Mouse (Mus musculus) erythroblast, embryonic 14.5 days (primary cell): ENCODE measurements around the gene Rrad. TPM values are rescaled to one million over a fixed set of nuclear protein-coding genes. Genes with fewer than 3 reads are reported as not detected.
A peak's percentile ranks its signal among the peaks of the same experiment; 100 is the strongest.
"Not testable (repeated sequence)": the region's sequence is repeated elsewhere in the genome, so short reads cannot be mapped to it uniquely, and the experiment has no call there.

Experiments used
- H3K27me3 ChIP-seq: 2 replicates; pipeline ENCODE4 v1.6.1; 2012; ENCODE audit warnings: inconsistent platforms; ENCODE audit not compliant: control insufficient read depth
- H3K36me3 ChIP-seq: 2 replicates; pipeline ENCODE4 v1.6.1; 2012; ENCODE audit warnings: mild to moderate bottlenecking, inconsistent platforms; ENCODE audit not compliant: control insufficient read depth
- H3K4me1 ChIP-seq: 2 replicates; pipeline ENCODE4 v1.6.1; 2012; ENCODE audit warnings: inconsistent platforms; ENCODE audit not compliant: control insufficient read depth
- H3K4me3 ChIP-seq: replicated peaks from 2 replicates; pipeline ENCODE3; 2012; ENCODE audit warnings: moderate library complexity, mild to moderate bottlenecking, inconsistent platforms
- H3K9me3 ChIP-seq: 2 replicates; pipeline ENCODE4 v1.6.1; 2012; ENCODE audit warnings: low read length, inconsistent platforms, mixed read lengths; ENCODE audit not compliant: control insufficient read depth
- GATA1 ChIP-seq: IDR thresholded peaks from 2 replicates; pipeline ENCODE4 v1.6.1; 2012; ENCODE audit warnings: low read length, inconsistent platforms, mixed read lengths
- TAL1 ChIP-seq: IDR thresholded peaks from 3 replicates; pipeline ENCODE4 v1.6.1; 2012; ENCODE audit warnings: low read length, inconsistent platforms, mixed read lengths
- polyA plus RNA-seq: library from polyadenylated mRNA; stranded (reverse); fragments of >175 nt; gene quantifications from 2 replicates; pipeline ENCODE4 v1.2.3, GENCODE M21; 2012

The Rrad gene
- polyA plus RNA-seq = 0.05 and 0.12 TPM in 2 replicates

DNA sequence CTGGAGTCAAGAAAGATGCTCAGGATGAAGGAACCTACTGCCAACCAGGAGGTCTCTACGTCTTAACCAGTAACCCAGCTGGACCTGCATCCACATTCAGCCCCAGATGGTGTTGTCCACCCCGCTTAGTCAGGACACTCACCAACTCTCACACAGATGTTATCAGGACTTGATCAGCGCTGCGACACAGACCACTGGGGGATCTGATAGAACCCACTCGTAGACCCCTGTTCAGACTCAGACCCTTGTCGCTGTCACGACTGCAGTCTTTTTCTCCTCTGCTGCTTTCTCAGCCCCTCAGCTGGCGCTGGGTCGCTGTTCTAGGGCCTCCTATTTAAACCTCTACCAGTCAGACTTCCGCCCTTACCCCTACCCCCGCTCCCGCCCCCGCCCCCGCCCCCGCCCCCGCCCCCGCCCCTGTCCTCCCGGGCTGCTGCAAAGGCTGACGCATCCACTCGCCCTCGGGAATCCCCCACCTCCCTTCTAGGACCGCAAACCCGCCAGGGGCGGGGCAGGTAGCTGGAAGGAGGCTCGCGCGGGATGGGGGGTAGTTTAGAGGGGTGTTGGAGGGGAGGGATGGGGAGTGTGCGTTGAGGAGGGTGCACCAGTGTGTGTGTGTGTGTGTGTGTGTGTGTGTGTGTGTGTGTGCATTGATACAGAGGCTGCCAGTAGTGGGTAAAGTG lies at the start of gene Rrad:
Rrad (minus strand) TSS at position 347 of the 683 bp plus-strand sequence.
- no peaks in the 10 kb centered on the region for H3K9me3 ChIP-seq
- no peak within 1 kb of the TSS for H3K4me3 ChIP-seq
- peaks cover 34% of the 10 kb centered on the region for H3K27me3 ChIP-seq
- H3K4me1 ChIP-seq = peaks cover 14% of the 10 kb centered on the region
- peaks cover 3% of the 10 kb centered on the region; the same call in 1 of the 2 replicates for H3K36me3 ChIP-seq
- TF ChIP-seq GATA1 = no peak

DNA sequence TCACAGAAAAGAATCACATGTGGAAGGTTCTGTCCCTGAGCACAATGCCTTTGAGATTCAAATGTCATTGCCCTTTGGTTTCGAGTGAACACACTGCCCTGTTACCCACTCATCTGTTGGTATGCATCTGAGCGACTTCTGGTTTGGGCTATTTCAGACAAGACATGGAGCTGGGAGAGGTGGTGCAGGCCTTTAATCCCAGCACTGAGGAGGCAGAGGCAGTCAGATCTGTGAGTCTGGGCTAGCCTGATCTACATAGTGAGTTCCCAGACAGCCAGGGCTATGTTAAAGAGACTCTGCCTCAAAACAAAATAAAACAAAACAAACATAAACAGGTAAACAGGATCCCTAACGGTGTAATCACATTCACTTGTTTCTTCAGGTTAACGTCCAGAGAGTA lies 24.5 kb upstream of the Rrad start:
- H3K4me1 ChIP-seq = no peaks in the 10 kb centered on the region
- no peaks in the 10 kb centered on the region for H3K36me3 ChIP-seq
- TF ChIP-seq TAL1 (no peak), GATA1 (no peak)
- H3K9me3 ChIP-seq = no peaks in the 10 kb centered on the region
- no peaks in the 10 kb centered on the region; the same call in 1 of the 2 replicates for H3K27me3 ChIP-seq
- no peak overlapping the region for H3K4me3 ChIP-seq

DNA sequence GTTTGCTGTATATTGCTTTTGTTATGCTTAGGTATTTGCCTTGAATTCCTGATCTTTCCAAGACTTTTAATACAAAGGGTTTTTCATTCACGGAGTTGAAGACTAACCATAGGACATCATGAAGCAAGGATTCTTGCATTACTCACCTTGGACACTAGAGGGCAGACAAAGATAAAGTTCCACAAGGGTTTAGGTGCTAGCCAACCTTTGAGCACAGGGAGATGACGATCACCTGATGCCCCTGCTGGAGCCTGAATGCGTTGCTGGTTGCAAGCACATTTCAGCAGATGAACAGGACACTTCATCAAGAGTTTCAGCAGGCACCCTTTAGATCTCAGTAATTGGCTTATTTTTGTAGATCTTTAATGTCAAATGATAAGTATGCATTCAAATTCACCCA lies 23.9 kb upstream of the Rrad start:
- H3K4me3 ChIP-seq = no peak overlapping the region
- TF ChIP-seq TAL1 = no peak
- TF ChIP-seq GATA1 = no peak
- H3K36me3 ChIP-seq = no peaks in the 10 kb centered on the region
- H3K27me3 ChIP-seq = no peaks in the 10 kb centered on the region; the same call in 1 of the 2 replicates
- H3K9me3 ChIP-seq = no peaks in the 10 kb centered on the region
- no peaks in the 10 kb centered on the region for H3K4me1 ChIP-seq

DNA sequence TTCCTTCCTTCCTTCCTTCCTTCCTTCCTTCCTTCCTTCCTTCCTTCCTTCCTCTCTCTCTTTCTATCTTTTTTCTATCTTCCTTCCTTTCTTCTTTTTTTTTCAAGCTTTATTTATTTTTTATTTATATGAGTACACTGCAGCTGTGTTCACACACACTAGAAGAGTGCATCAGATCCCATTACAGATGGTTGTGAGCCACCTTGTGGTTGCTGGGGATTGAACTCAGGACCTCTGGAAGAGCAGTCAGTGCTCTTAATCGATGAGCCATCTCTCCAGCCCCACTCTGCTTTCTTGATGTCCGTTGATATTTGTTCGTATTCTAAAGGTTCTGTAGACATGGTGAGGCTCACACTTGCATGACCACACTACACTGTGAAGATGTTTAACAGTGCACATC lies 13.1 kb upstream of the Rrad start:
- peaks cover 12% of the 10 kb centered on the region for H3K36me3 ChIP-seq
- H3K4me3 ChIP-seq = not testable (repeated sequence)
- H3K4me1 ChIP-seq = peaks cover 29% of the 10 kb centered on the region

DNA sequence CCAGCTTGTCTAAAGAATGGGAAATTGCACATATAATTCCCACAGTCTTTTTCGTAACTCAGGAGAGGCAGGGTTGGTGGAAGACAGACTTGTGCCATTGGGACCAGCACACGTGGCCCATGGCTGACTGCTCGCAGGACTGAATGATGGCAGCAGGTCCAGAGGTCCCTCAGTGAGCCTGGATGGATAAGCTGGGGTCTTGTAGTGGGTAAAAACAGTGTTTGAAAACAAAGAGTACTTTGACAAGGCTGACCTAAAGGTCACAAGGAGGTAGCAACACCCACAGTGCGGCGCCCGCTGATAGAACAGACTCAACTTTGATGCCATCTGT lies 11.2 kb upstream of the Rrad start:
- TF ChIP-seq TAL1 (no peak), GATA1 (no peak)

More for the DNA sequence above, 13.1 kb upstream of the Rrad start:
- not testable (repeated sequence) for H3K9me3 ChIP-seq, H3K27me3 ChIP-seq

DNA sequence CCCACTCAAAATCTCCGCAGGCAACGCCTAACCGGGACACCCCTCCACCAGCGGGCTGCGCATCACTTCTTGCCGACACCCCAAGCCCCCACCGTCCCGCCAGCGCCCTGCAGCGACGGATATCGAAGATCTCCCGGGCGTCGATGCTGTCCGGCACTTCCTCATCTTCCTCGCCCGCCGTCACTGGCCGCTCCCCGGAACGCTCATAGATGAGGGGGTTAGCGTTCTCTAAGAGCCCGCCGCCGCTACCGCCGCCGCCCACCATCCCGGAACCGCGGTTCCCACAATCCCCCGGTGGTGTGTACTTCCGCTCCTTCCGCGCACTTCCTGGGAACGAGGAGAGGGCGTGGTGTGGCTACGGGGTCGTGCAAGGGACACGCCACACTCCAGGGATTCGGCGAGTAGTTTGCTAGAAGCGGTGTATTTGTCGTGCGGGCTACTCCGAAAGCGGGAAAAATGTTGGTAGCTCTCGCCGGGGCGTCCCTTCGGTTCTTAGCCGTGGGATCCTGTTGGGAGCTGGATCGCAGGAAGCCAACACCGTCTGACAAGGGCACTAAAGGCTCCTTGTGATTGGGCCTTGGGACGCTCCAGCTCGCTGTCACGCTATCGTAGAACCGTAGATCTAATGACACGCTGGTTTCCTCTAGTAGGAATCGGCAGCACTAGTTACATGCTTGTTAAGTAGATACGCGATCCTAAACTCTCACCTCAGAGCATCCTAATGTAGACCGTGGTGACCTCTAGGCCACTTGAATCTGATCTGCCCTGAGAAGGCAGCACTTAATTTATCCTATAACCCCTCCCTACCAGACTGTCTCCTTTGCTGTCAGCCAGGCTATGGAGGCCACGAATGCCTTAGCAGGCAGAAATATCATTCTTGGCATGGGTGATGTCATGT lies 10.5 kb upstream of the Rrad start, which contains the start of gene Ciao2b:
Ciao2b (minus strand) TSS at position 540 of the 898 bp plus-strand sequence.
- peaks cover 28% of the 10 kb centered on the region for H3K36me3 ChIP-seq
- peak within 1 kb of the TSS; percentile 88 for H3K4me3 ChIP-seq
- TF ChIP-seq GATA1 = no peak
- no peak for TF ChIP-seq TAL1
- H3K4me1 ChIP-seq = peaks cover 34% of the 10 kb centered on the region
- H3K9me3 ChIP-seq = no peaks in the 10 kb centered on the region
- no peaks in the 10 kb centered on the region for H3K27me3 ChIP-seq

More for the DNA sequence above, 11.2 kb upstream of the Rrad start:
- Histone ChIP-seq H3K4me1 (peaks cover 34% of the 10 kb centered on the region), H3K9me3 (no peaks in the 10 kb centered on the region), H3K36me3 (peaks cover 26% of the 10 kb centered on the region), H3K4me3 (peak overlapping the region; percentile 88), H3K27me3 (no peaks in the 10 kb centered on the region)

DNA sequence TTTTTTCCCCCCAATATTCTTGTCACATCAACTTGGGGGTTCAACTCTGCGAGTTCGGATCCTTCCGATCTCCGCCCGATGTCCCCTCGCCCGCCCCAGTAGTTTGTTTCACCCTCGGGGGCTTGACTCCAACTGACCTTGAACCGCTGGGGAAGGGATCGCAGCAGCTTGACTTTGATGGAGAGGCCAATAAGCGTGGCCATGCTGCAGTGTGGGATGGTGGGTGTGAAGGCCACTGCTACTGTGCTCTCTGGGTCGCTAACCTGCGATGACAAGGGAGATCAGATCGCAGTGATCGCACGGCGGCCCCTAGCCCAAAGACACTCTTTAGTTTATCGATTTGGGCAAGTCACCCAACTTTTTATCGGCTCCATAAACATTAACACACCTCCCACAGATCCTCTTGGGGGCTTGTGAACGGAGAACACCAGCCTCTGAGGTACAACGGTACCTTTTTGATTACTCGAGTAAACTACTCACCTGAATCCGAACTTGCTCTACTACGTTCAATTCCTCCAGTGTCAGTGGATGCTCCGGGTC lies 9.8 kb upstream of the Rrad start:
- Histone ChIP-seq H3K27me3 (no peaks in the 10 kb centered on the region), H3K36me3 (peaks cover 30% of the 10 kb centered on the region), H3K4me1 (peaks cover 34% of the 10 kb centered on the region), H3K9me3 (no peaks in the 10 kb centered on the region), H3K4me3 (peak overlapping the region; percentile 88)
- TF ChIP-seq GATA1 (peak; percentile 42; the same call in 1 of the 2 replicates), TAL1 (no peak)

DNA sequence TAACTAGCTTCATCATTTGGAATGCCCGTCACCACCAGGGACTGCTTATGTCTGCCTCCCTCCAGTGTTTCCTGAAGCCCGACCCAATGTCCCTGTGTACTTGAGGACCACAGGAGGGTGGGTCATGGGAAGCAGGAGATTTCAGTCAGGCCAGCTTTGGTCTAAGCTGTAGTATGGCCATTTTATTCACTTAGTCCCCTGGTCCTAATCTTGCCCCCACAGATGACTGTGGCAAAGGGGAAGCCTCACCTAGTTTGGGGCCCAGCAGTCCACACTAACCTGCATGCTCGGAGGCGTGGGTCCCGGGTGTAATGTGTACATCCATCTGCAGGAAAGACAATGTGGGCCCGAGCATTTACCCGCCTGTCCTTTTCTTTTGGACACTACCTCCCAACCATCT lies 9.1 kb upstream of the Rrad start:
- Histone ChIP-seq H3K4me1 (peaks cover 34% of the 10 kb centered on the region), H3K27me3 (no peaks in the 10 kb centered on the region), H3K4me3 (peak overlapping the region; percentile 88), H3K9me3 (no peaks in the 10 kb centered on the region), H3K36me3 (peaks cover 31% of the 10 kb centered on the region)
- TF ChIP-seq TAL1 = no peak
- no peak for TF ChIP-seq GATA1

DNA sequence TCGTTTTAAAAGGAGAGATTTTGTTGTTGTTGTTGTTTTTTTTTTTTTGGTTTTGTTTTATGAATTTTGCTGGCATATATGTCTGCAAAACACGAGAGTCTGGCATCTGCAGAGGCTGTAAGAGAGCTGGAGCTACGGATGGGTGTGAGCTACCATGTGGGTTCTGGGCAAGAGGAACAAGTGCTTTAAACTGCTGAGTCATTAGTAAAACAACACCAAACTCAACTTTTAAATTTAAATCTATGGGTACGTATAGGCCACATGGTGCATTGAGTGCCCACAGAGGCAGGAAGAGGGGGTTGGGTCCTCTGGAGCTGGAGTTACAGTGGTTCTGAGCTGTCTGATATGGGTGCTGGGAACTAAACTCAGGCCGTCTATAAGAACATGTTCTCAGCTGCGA lies 6.9 kb upstream of the Rrad start:
- peaks cover 31% of the 10 kb centered on the region for H3K36me3 ChIP-seq

More for the DNA sequence above, 6.9 kb upstream of the Rrad start:
- no peak overlapping the region for H3K4me3 ChIP-seq
- H3K4me1 ChIP-seq = peaks cover 34% of the 10 kb centered on the region
- H3K9me3 ChIP-seq = no peaks in the 10 kb centered on the region
- no peaks in the 10 kb centered on the region for H3K27me3 ChIP-seq
- no peak for TF ChIP-seq TAL1
- no peak for TF ChIP-seq GATA1
